Comparison of ENCODE assay signal across 10 mouse cellular contexts in genomic region chr5:34932458-34932806, GRCm38 (mm10). TPM values are rescaled to one million over a fixed set of nuclear protein-coding genes. Genes with fewer than 3 reads are reported as not detected.
DNase-seq lines count a peak whose midpoint lies in the region; ATAC-seq and TF ChIP-seq lines count a peak whose summit lies in the region.
"Had no signal": no experiment of that assay in that cellular context is flagged by ENCODE, and none has a peak within 500 bp of the region (broad histone marks: within the 10 kb centered on the region; RNA-seq: fewer than 3 reads in every experiment).

No protein-coding gene starts in this region.

- H3K27ac ChIP-seq in brown adipose tissue, adult 24 weeks (replicated peaks; ENCODE audit: low read depth, low read length): peak overlapping the region; percentile 93
- H3K27ac ChIP-seq in heart, embryonic 16.5 days (ENCODE audit: low read length): peak overlapping the region; percentile 87

- intact Hi-C loops in heart, postnatal 25 days (cut with DNase I): loop anchor here (2.0 to 5.0 kb wide), 2 partner anchors 36 to 105 kb away; no protein-coding TSS in a partner anchor

- no peak overlapping the region; the same call in 1 of the 2 replicates for H3K9ac ChIP-seq in heart, embryonic 16.5 days (ENCODE audit: low read length)

- DNase-seq in heart, adult 11 months: peak; percentile 93
- DNase-seq in heart, postnatal 25 days (ENCODE audit: low spot score): no peak
- no peak for DNase-seq in lung, adult 2 months
- DNase-seq in right cerebral cortex, postnatal 14 days: no peak
- no peak for DNase-seq in testis, postnatal 10 days (ENCODE audit: low spot score)
- no peak for DNase-seq in urinary bladder, postnatal 4 days (ENCODE audit: low spot score in 2 of 2)
- DNase-seq: B cell, adult 2 months; cerebellum, adult 18-20 months had no signal

- H3K27me3 ChIP-seq in heart, embryonic 16.5 days (ENCODE audit: control insufficient read depth, insufficient read depth, low read length): no peaks in the 10 kb centered on the region

- WGBS in heart, embryonic 16.5 days: 56% methylated on average over 4 of the region's 4 CpGs
- WGBS in lung, adult 2 months: 21% methylated on average over 4 of the region's 4 CpGs

- no peak overlapping the region for H3K4me2 ChIP-seq in heart, embryonic 16.5 days (ENCODE audit: low read depth, low read length)

- H3K36me3 ChIP-seq in heart, embryonic 16.5 days (ENCODE audit: control insufficient read depth, insufficient read depth): no peaks in the 10 kb centered on the region

- TF ChIP-seq POLR2A in lung, adult 2 months (IDR thresholded peaks at IDR 0.05; ENCODE audit: borderline replicate concordance, extremely low read depth, low read depth, low read length): 0 out of 2 replicates have a peak, but pooled peaks have one; percentile 8

- H3K4me1 ChIP-seq in brown adipose tissue, adult 24 weeks (ENCODE audit: control insufficient read depth, insufficient read depth, insufficient read length, low read length): peaks cover 15% of the 10 kb centered on the region
- peaks cover 16% of the 10 kb centered on the region for H3K4me1 ChIP-seq in heart, embryonic 16.5 days (ENCODE audit: control insufficient read depth, insufficient read depth, low read length)
- peaks cover 20% of the 10 kb centered on the region for H3K4me1 ChIP-seq in lung, adult 2 months (ENCODE audit: control insufficient read depth, insufficient read depth, low read length)

- no peak overlapping the region for H3K4me3 ChIP-seq in brown adipose tissue, adult 24 weeks (ENCODE audit: insufficient read depth, low read depth, low read length)
- H3K4me3 ChIP-seq in heart, embryonic 16.5 days (ENCODE audit: low read length): no peak overlapping the region
- no peak overlapping the region for H3K4me3 ChIP-seq in lung, adult 2 months (replicated peaks; ENCODE audit: extremely low read depth, low read depth, low read length)

- H3K9me3 ChIP-seq in heart, embryonic 16.5 days (replicated peaks; ENCODE audit: control insufficient read depth, low read length): no peaks in the 10 kb centered on the region

- ATAC-seq in heart, embryonic 16.5 days (replicated peaks; ENCODE audit: extremely low read depth, insufficient read depth, low FRiP score): 0 out of 2 replicates have a peak, but pooled peaks have one; percentile 23

- TF ChIP-seq CTCF in lung, adult 2 months (IDR thresholded peaks at IDR 0.05; ENCODE audit: insufficient read depth, low read length): no peak

RNA-seq across cellular contexts. Expression of gene Rgs12, which starts 16.8 kb away (rescaled TPM):
- total RNA-seq in heart, postnatal 25 days (2021): 10 to 100 TPM; 16.0 to 16.2 TPM
- 2.7 and 4.7 TPM in 2 replicates for polyA plus RNA-seq in brown adipose tissue, adult 24 weeks (2012; ENCODE audit: insufficient read depth, insufficient read length, missing spikeins)
- 30.0 and 34.2 TPM in 2 replicates for polyA plus RNA-seq in heart, embryonic 16.5 days (2015; fragmentation: Nextera tagmentation; extraction: Ambion mirVana)
- 125 and 161 TPM in 2 replicates for polyA plus RNA-seq in lung, adult 2 months (2012; rRNA removed)

RNA-seq across cellular contexts. Expression of gene Msantd1, which starts 24.6 kb away (rescaled TPM):
- total RNA-seq in heart, postnatal 25 days (2021): under 1 TPM; 0.52 to 0.61 TPM
- polyA plus RNA-seq in brown adipose tissue, adult 24 weeks (2012; ENCODE audit: insufficient read depth, insufficient read length, missing spikeins): 0.92 TPM in 1 of 2 replicates, not detected in the other
- polyA plus RNA-seq in heart, embryonic 16.5 days (2015; fragmentation: Nextera tagmentation; extraction: Ambion mirVana): 0.30 and 0.69 TPM in 2 replicates
- polyA plus RNA-seq in lung, adult 2 months (2012; rRNA removed): 3.1 and 3.7 TPM in 2 replicates
